Mouse (Mus musculus): Measurements from ENCODE around the gene Pard6a. TPM values are rescaled to one million over a fixed set of nuclear protein-coding genes. Genes with fewer than 3 reads are reported as not detected.

The Pard6a gene
- polyA plus RNA-seq, 2 experiments from 2014 or later, result 10.1 to 13.9 TPM

GRCm38 (mm10) chr8:105702001-105702401 lies 1.1 kb downstream of the Pard6a start:
- no peak for ATAC-seq

GRCm38 (mm10) chr8:105702731-105703415 lies 1.9 kb downstream of the Pard6a start:
- no peak for ATAC-seq

- ATAC-seq, result no peak
Observed at GRCm38 (mm10) chr8:105704146-105704812, 3.3 kb downstream of the Pard6a start.

GRCm38 (mm10) chr8:105704955-105705354 lies 4.0 kb downstream of the Pard6a start:
- ATAC-seq, result no peak

- ATAC-seq, result no peak
Observed at GRCm38 (mm10) chr8:105706426-105706825, 5.5 kb downstream of the Pard6a start.

GRCm38 (mm10) chr8:105707498-105708403 lies 6.8 kb downstream of the Pard6a start, which contains the start of the genes 4933405L10Rik and Enkd1:
Gene 4933405L10Rik, plus strand, starts transcription at chr8:105707655.
Gene Enkd1, minus strand, starts transcription at chr8:105708210.
- peak; percentile 100 for ATAC-seq

- no peak for ATAC-seq
Observed at GRCm38 (mm10) chr8:105708675-105709074, 7.7 kb downstream of the Pard6a start.

- no peak for ATAC-seq
Observed at GRCm38 (mm10) chr8:105709317-105709716, 8.4 kb downstream of the Pard6a start.

GRCm38 (mm10) chr8:105712286-105712685 lies 11.3 kb downstream of the Pard6a start:
- no peak for ATAC-seq

GRCm38 (mm10) chr8:105714139-105714538 lies 13.2 kb downstream of the Pard6a start:
- ATAC-seq, result peak; percentile 92

GRCm38 (mm10) chr8:105715042-105715441 lies 14.1 kb downstream of the Pard6a start:
- no peak for ATAC-seq

GRCm38 (mm10) chr8:105716302-105716945 lies 15.5 kb downstream of the Pard6a start:
- ATAC-seq, result no peak

GRCm38 (mm10) chr8:105719637-105720036 lies 18.7 kb downstream of the Pard6a start:
- no peak for ATAC-seq

GRCm38 (mm10) chr8:105722861-105723260 lies 21.9 kb downstream of the Pard6a start:
- ATAC-seq, result no peak

- ATAC-seq, result no peak
Observed at GRCm38 (mm10) chr8:105725726-105726125, 24.8 kb downstream of the Pard6a start.

- peak; percentile 60 for ATAC-seq
Observed at GRCm38 (mm10) chr8:105727397-105728124, 26.6 kb downstream of the Pard6a start.

GRCm38 (mm10) chr8:105732186-105732585 lies 31.2 kb downstream of the Pard6a start:
- ATAC-seq, result no peak

- no peak for ATAC-seq
Observed at GRCm38 (mm10) chr8:105739216-105739615, 38.3 kb downstream of the Pard6a start.

- ATAC-seq, result no peak
Observed at GRCm38 (mm10) chr8:105743301-105743700, 42.4 kb downstream of the Pard6a start.

GRCm38 (mm10) chr8:105750606-105751005 lies 49.7 kb downstream of the Pard6a start:
- ATAC-seq, result no peak
